Mouse (Mus musculus) brown adipose tissue, adult 24 weeks (tissue): Measurements from ENCODE around the gene Foxc2. TPM values are rescaled to one million over a fixed set of nuclear protein-coding genes. Genes with fewer than 3 reads are reported as not detected.

ENCODE experiments used
- H3K27ac ChIP-seq: fragments of 200-500 bp; replicated peaks from 2 replicates; pipeline ENCODE4 v1.5.1; 2012; ENCODE audit warnings: low read depth, mild to moderate bottlenecking, low read length
- H3K4me1 ChIP-seq: fragments of 200-500 bp; 2 replicates; pipeline ENCODE4 v1.6.1; 2012; ENCODE audit warnings: low read length, mixed read lengths; ENCODE audit not compliant: control insufficient read depth, insufficient read depth, insufficient read length
- H3K4me3 ChIP-seq: fragments of 200-500 bp; 2 replicates; pipeline ENCODE4 v1.5.1; 2012; ENCODE audit warnings: low read depth, mild to moderate bottlenecking, low read length, moderate library complexity; ENCODE audit not compliant: insufficient read depth
- polyA plus RNA-seq: library from polyadenylated mRNA; stranded (reverse); fragments of >200 nt; gene quantifications from 2 replicates; pipeline ENCODE4 v1.2.4, GENCODE M21; 2012; ENCODE audit not compliant: missing spikeins, insufficient read depth, insufficient read length

Foxc2 gene
- 0.36 TPM in 1 of 2 replicates, not detected in the other for polyA plus RNA-seq

DNA sequence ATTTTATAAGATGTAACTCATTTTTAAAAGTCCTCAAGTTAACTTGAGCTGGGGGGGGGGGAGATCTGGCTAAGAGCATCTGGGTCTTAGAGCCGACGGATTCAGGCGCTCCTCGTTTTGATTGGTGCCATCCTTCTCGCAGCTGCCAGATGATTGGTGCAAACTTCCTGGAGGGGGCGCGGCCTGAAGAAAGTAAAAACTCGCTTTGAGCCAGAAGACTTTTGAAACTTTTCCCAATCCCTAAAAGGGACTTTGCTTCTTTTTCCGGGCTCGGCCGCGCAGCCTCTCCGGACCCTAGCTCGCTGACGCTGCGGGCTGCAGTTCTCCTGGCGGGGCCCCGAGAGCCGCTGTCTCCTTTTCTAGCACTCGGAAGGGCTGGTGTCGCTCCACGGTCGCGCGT is at the start of gene Foxc2:
Foxc2 (plus strand) TSS at position 224 of the 400 bp plus-strand sequence.
- H3K4me1 ChIP-seq: no peaks in the 10 kb centered on the region
- H3K4me3 ChIP-seq: peak within 1 kb of the TSS; percentile 75
- H3K27ac ChIP-seq: no peak within 1 kb of the TSS

DNA sequence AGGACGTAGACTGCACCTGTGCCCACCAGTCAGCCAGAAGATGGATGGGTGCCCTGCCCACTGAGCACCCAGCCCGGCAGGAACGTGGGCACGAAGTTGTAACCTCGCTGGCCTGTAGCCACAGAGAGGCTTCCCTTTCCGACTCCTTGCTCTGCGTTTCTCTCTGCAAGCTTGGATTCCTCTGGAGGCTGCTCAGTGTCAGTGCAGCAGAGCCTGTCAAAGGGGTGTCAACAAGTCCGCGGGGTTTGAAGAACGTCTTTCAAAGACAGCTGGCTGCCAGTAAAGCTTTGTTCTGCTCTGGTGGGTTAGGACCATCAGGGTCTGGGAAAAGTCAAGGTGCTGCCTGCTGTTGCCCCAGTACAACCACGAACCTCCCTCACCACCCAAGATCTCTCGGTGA is 44.5 kb upstream of the Foxc2 start:
- H3K4me1 ChIP-seq: no peaks in the 10 kb centered on the region
- no peak overlapping the region for H3K27ac ChIP-seq
- no peak overlapping the region for H3K4me3 ChIP-seq

GRCm38 (mm10) chr8:121072406-121073130 is 43.4 kb upstream of the Foxc2 start:
- Histone ChIP-seq H3K4me3 (no peak overlapping the region), H3K4me1 (no peaks in the 10 kb centered on the region), H3K27ac (no peak overlapping the region)

- no peak overlapping the region for H3K27ac ChIP-seq
- H3K4me3 ChIP-seq: peak overlapping the region; percentile 31
- H3K4me1 ChIP-seq: no peaks in the 10 kb centered on the region
These were observed 42.5 kb upstream of the Foxc2 start for GRCm38 (mm10) chr8:121073174-121074107.

DNA sequence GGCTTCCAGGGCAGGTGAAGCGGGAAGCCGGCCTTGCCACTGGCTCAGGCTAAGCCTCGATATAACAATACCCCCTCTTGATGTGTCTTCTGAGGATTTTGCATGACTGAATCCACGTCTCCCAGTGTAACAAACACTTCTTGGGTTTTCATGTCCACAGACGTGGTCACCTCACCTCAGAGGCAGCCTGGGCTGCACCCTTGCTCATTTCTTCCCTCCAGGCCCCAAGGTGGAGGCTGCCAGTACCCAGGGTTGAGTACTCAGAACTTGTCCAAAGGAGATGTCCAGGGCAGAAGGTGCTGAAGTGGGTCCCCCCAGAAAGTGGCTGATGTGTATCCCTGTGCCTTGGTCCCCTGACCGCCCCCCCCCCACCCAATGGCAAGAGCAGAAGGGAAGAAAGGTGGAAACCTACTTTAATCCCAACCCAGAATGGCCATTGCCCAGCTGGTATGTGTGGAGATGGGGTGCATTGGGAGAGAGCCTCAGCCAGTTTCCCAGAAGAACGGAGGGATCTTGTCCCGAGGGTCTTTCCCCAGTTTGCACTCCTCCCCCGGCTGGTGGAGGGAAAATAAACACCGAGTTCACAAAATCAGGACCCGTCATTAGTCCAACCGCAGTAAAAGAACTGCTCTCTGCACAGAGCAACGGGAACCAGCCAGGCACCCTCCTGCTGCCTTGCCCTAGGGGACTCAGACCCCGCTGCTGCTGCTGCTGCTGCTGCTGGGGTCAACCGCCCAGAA is 41.7 kb upstream of the Foxc2 start:
- H3K27ac ChIP-seq: no peak overlapping the region
- peak overlapping the region; percentile 31; the same call in 1 of the 2 replicates for H3K4me3 ChIP-seq

GRCm38 (mm10) chr8:121074848-121075145 is 41.2 kb upstream of the Foxc2 start:
- no peak overlapping the region for H3K4me3 ChIP-seq
- no peak overlapping the region for H3K27ac ChIP-seq
- H3K4me1 ChIP-seq: no peaks in the 10 kb centered on the region

More for the DNA sequence above, 41.7 kb upstream of the Foxc2 start:
- H3K4me1 ChIP-seq: no peaks in the 10 kb centered on the region

DNA sequence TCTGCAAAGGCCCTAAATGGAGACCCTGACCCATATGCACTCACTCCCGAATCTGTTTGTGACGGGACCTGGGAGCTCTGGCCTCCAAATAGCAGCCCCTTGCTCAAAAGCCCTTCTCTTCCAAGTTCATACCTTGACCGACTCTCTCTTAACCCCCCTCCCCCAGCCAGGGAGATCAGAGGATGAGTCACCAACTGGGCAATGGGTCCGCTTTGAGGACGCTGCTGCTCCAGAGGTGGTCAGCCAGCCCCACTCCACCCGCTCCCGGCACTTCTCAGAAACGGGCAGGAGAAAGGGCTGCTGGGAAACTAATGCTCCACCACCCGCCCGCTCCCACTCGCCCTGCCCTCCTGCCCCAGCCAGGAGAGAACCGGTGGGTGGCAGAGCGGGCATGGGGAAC is 40.0 kb upstream of the Foxc2 start:
- no peaks in the 10 kb centered on the region for H3K4me1 ChIP-seq
- no peak overlapping the region for H3K4me3 ChIP-seq
- no peak overlapping the region for H3K27ac ChIP-seq

DNA sequence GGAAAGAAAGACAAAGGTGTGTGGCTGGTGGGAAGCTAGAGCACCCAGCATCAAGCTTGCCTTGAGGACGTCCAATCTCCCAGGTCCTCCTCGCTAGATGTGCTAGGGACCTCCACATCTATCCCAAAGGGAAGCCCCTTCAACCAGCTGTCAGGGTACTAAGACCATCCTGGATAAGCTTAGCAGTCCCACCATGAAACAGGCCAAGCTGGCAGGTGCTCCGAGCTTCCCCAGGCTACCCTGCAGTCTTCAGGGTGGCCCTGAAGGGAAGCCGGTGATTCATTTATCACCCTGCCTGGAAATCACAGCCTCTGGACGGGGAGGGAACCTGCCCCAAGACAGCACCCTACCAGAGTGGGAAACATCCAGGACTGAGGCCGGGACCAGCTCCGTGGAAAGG is 39.4 kb upstream of the Foxc2 start:
- Histone ChIP-seq H3K27ac (no peak overlapping the region), H3K4me3 (no peak overlapping the region), H3K4me1 (no peaks in the 10 kb centered on the region)

GRCm38 (mm10) chr8:121078721-121079120 is 37.2 kb upstream of the Foxc2 start:
- Histone ChIP-seq H3K27ac (no peak overlapping the region), H3K4me3 (no peak overlapping the region), H3K4me1 (no peaks in the 10 kb centered on the region)

DNA sequence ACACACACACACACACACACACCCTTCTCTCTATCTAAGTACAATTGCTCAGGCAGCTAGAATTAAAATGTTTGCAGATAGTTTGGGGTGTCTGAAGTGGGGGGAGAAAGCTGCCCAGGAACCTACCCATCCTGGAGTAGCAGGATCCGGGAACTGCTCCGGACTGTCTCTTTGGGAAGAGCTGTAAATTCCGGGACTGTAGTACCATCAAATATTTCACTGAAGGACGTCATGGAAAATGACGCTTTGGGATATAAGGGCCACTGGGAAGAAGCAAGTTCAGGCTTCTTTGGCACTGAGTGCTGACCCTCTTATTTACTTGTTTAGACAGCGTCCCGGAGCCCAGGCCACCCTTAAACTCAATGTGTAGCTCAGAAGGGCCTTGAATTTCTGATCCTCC is 36.8 kb upstream of the Foxc2 start:
- Histone ChIP-seq H3K4me1 (no peaks in the 10 kb centered on the region), H3K4me3 (no peak overlapping the region), H3K27ac (no peak overlapping the region)

GRCm38 (mm10) chr8:121079944-121080343 is 36.0 kb upstream of the Foxc2 start:
- no peak overlapping the region for H3K27ac ChIP-seq
- no peaks in the 10 kb centered on the region for H3K4me1 ChIP-seq
- no peak overlapping the region for H3K4me3 ChIP-seq

- Histone ChIP-seq H3K4me3 (no peak overlapping the region), H3K4me1 (no peaks in the 10 kb centered on the region), H3K27ac (no peak overlapping the region)
These were observed 35.4 kb upstream of the Foxc2 start for GRCm38 (mm10) chr8:121080361-121081090.

- no peak overlapping the region for H3K4me3 ChIP-seq
- no peaks in the 10 kb centered on the region for H3K4me1 ChIP-seq
- no peak overlapping the region for H3K27ac ChIP-seq
These were observed 34.6 kb upstream of the Foxc2 start for GRCm38 (mm10) chr8:121081398-121081797.

GRCm38 (mm10) chr8:121082218-121083092 is 33.5 kb upstream of the Foxc2 start:
- Histone ChIP-seq H3K27ac (no peak overlapping the region), H3K4me1 (no peaks in the 10 kb centered on the region)

More at GRCm38 (mm10) chr8:121082218-121083092, 33.5 kb upstream of the Foxc2 start:
- peak overlapping the region; percentile 73 for H3K4me3 ChIP-seq
